Mouse (Mus musculus): ENCODE results near the gene Hepacam. TPM values are rescaled to one million over a fixed set of nuclear protein-coding genes. Genes with fewer than 3 reads are reported as not detected.

Hepacam gene
- 10 to 100 TPM; 65.9 to 68.1 TPM for total RNA-seq (2021)
- long read RNA-seq, experiment 1, transcript Hepacam-201 (7 exons, 3,347 nt): major isoform, 46 of 68 reads
- long read RNA-seq, experiment 1, partial matches to known transcripts: 18 of 68 reads
- long read RNA-seq, experiment 1, other reads (novel, unspliced or antisense): 3 of 68 reads
- long read RNA-seq, experiment 2, transcript Hepacam-201 (7 exons, 3,347 nt): major isoform, 54 of 95 reads
- long read RNA-seq, experiment 2, partial matches to known transcripts: 16 of 95 reads
- long read RNA-seq, experiment 2, other reads (novel, unspliced or antisense): 25 of 95 reads

DNA sequence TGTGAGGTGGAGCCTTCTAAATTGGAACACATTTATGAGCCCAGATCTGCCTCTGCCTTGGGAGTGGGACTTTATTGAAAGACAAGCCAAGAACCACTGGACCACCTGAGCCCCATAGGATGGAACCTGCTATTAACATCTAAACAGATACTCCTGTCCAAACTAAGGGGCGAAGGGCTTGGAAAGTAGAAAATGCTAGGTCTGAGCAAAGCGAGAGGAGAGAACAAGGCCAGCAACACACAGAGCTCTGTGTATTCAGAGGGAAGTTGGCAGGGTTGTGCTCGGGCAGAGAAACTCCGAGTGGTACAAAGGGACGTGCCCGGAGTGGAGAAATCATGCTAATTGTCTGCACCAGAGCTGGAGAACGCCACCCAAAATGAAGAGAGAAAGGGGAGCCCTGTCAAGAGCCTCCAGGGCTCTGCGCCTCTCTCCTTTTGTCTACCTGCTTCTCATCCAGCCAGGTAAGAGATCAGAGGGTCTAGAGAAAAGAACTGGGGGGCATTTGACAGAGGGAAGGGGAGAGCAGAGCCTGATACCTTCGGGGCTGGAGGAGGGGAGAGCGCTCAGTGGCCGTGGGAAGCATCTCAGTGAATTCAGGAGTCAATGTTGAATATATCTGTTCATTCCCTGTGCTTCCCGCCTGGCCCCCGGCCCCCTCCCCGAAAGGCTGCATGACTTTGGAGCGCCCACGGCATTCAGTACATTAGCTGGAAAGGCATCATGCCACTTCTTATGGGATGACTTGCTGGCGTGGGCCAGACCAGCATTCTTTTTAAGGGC lies at the start of gene Hepacam:
TSS of gene Hepacam (plus strand) at position 51 of the 780 bp plus-strand sequence.
- peak in 1 of 2 experiments; percentile 70 for DNase-seq (ENCODE audit: low spot score in 2 of 2)
- H3K4me3 ChIP-seq: peak within 1 kb of the TSS; percentile 47
- TF ChIP-seq CTCF (conservative IDR thresholded peaks at IDR 0.05): no peak

DNA sequence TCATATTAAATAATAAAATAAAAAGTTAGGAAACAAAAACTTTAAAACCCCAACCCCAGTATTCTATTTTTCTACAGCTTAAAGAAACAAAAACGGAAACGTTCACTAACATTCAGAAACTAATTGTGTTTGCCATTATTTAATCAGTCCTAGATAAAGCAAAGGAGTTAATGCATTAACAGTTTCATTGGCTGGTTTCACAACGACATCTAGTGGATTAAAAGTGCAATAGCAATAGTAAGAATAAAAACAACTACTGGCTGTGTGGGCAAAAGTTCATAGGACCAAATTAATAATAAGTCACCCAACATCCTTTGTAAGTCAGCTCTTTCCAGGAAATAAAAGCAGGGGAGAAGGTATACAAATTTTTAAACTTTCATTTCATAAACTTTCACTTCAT lies 37.7 kb upstream of the Hepacam start:
- peak in 1 of 2 experiments; percentile 14 for DNase-seq (ENCODE audit: low spot score in 2 of 2)
- no peak overlapping the region for H3K4me3 ChIP-seq
- H3K27ac ChIP-seq: no peak overlapping the region
- peak; percentile 96 for TF ChIP-seq CTCF (conservative IDR thresholded peaks at IDR 0.05)

More for the DNA sequence above, at the start of gene Hepacam:
- H3K27ac ChIP-seq: peak within 1 kb of the TSS; percentile 98

DNA sequence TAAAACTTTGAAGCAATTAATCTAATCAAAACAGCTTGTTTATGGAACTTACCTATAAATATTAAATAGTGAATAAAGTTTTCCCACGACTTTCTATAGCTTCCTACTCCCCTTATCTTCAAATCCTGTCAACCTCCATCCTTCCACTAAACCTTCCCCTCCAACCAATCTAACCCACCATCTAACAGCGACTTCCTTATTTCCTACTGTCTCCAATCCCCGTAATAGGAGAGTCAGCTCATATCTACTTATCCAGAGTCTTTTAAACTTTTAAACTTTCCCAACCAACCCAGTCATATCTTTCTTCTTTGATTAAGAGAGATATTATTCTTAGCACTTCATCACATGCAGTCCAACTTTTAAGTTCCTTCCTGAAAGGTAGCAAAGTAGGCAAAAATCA lies 21.7 kb upstream of the Hepacam start:
- DNase-seq (ENCODE audit: low spot score in 2 of 2): no peak
- H3K27ac ChIP-seq: no peak overlapping the region
- no peak overlapping the region for H3K4me3 ChIP-seq
- no peak for TF ChIP-seq CTCF (conservative IDR thresholded peaks at IDR 0.05)

GRCm38 (mm10) chr9:37347184-37347987 lies 19.8 kb upstream of the Hepacam start:
- TF ChIP-seq CTCF (conservative IDR thresholded peaks at IDR 0.05): no peak
- peak overlapping the region; percentile 69 for H3K4me3 ChIP-seq
- peak overlapping the region; percentile 98 for H3K27ac ChIP-seq
- DNase-seq (ENCODE audit: low spot score in 2 of 2): no peak

DNA sequence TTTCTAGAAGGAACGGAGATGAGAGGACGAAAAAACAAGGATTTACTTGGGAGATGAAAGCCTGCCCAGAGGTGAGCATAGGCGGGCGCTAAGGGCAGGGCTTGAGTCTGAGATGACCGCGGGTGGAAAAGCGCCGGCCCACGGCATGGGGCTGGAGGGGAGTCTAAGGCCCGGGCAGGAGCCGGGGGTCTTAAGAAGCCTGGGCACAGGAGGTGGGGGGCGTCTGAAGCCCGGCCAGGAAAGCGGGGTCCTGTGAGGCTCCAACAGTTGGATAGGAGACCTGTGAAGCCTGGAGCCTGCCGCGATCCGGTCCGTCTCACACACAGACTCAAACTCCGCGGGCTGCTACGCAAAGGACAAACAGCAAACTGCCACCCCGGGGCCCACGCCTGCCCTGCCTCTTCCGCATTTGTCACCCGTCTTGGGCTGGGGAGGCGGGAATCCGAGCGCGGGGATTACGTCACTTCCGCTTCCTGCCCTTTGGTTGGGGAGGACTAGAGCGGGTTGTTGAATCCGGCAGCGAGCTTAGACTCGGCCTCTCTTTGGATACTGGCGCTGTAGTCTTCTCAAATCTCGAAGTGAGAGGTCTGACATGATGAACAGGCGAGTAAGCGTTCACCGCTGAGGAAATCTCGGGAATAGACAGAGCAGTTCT lies 19.0 kb upstream of the Hepacam start, which contains the start of gene Ccdc15:
TSS of gene Ccdc15 (minus strand) at position 445 of the 655 bp plus-strand sequence.
- H3K27ac ChIP-seq: peak within 1 kb of the TSS; percentile 98
- peak; percentile 49 for TF ChIP-seq CTCF (conservative IDR thresholded peaks at IDR 0.05)
- peak within 1 kb of the TSS; percentile 69 for H3K4me3 ChIP-seq
- DNase-seq (ENCODE audit: low spot score in 2 of 2): peak; percentile 98 to 99

DNA sequence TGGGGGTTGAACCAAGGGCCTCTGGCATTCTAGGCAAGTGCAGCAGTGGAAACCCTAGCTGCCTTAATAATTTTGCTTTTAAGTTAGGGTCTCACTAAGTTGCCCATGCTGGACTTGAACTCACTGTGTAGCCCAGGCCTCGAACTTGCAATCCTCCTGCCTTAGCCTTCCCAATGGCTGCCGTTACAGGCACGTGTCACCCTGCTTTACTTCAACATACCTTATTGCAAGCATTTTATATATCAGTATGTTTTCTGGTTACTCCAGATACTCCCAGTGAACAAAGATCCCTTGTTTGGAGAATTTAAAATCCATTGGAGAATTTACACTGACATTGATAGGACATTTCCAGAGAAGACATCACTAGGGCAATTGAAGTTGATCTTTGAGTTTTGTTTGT lies 18.1 kb upstream of the Hepacam start:
- no peak for DNase-seq (ENCODE audit: low spot score in 2 of 2)
- peak overlapping the region; percentile 69 for H3K4me3 ChIP-seq
- H3K27ac ChIP-seq: peak overlapping the region; percentile 98
- no peak for TF ChIP-seq CTCF (conservative IDR thresholded peaks at IDR 0.05)

- TF ChIP-seq CTCF (conservative IDR thresholded peaks at IDR 0.05): no peak
- no peak overlapping the region for H3K4me3 ChIP-seq
- DNase-seq (ENCODE audit: low spot score in 2 of 2): no peak
- H3K27ac ChIP-seq: peak overlapping the region; percentile 46
Measured at GRCm38 (mm10) chr9:37351266-37351665, 15.9 kb upstream of the Hepacam start.

GRCm38 (mm10) chr9:37354485-37354884 lies 12.7 kb upstream of the Hepacam start:
- Histone ChIP-seq H3K4me3 (no peak overlapping the region), H3K27ac (no peak overlapping the region)
- DNase-seq (ENCODE audit: low spot score in 2 of 2): no peak
- TF ChIP-seq CTCF (conservative IDR thresholded peaks at IDR 0.05): no peak

GRCm38 (mm10) chr9:37358713-37359330 lies 8.3 kb upstream of the Hepacam start:
- no peak for TF ChIP-seq CTCF (conservative IDR thresholded peaks at IDR 0.05)
- Histone ChIP-seq H3K4me3 (no peak overlapping the region), H3K27ac (peak overlapping the region; percentile 97)
- peak; percentile 41 to 63 for DNase-seq (ENCODE audit: low spot score in 2 of 2)

GRCm38 (mm10) chr9:37359331-37360220 lies 7.6 kb upstream of the Hepacam start:
- peak; percentile 69 to 91 for DNase-seq (ENCODE audit: low spot score in 2 of 2)
- H3K27ac ChIP-seq: peak overlapping the region; percentile 97
- H3K4me3 ChIP-seq: no peak overlapping the region; the same call in 1 of the 2 replicates
- no peak; the same call in 1 of the 2 replicates for TF ChIP-seq CTCF (conservative IDR thresholded peaks at IDR 0.05)

GRCm38 (mm10) chr9:37362084-37362483 lies 5.1 kb upstream of the Hepacam start:
- no peak overlapping the region for H3K4me3 ChIP-seq
- no peak for DNase-seq (ENCODE audit: low spot score in 2 of 2)
- peak overlapping the region; percentile 85 for H3K27ac ChIP-seq
- TF ChIP-seq CTCF (conservative IDR thresholded peaks at IDR 0.05): no peak

Measured in layer of hippocampus, adult 2 months (tissue).